ENCODE assay signal across 7 mouse cellular contexts in genomic region chr7:127674977-127675376, GRCm38 (mm10). TPM values are rescaled to one million over a fixed set of nuclear protein-coding genes. Genes with fewer than 3 reads are reported as not detected.
DNase-seq lines count a peak whose midpoint lies in the region; ATAC-seq and TF ChIP-seq lines count a peak whose summit lies in the region.

No protein-coding gene starts in this region.

- no peak for TF ChIP-seq POLR2A in small intestine, adult 2 months (IDR thresholded peaks at IDR 0.05; ENCODE audit: low read depth, low read length)

- WGBS in intestine, embryonic 15.5 days: 3% methylated on average over 5 of the region's 5 CpGs
- under 1% methylated on average over 5 of the region's 5 CpGs for WGBS in midbrain, embryonic 12.5 days
- WGBS in small intestine, adult 2 months: 5% methylated on average over 5 of the region's 5 CpGs

- H3K27ac ChIP-seq in intestine, embryonic 15.5 days: no peak overlapping the region
- H3K27ac ChIP-seq in midbrain, embryonic 12.5 days (replicated peaks): no peak overlapping the region
- no peak overlapping the region for H3K27ac ChIP-seq in small intestine, adult 2 months (ENCODE audit: insufficient read depth, low read depth, low read length)

- intact Hi-C loops in gastrocnemius, postnatal 14 days (cut with DNase I; ENCODE audit: low total_unique reads): loop anchor here (2.0 to 5.0 kb wide), 3 partner anchors 32 to 82 kb away; partner anchors contain the start of gene Fbxl19
- intact Hi-C loops in left cerebral cortex, postnatal 14 days (cut with DNase I): loop anchor here (2.0 to 5.0 kb wide), 3 partner anchors 34 to 82 kb away; partner anchors contain the start of genes Bcl7c and Fbxl19

- peak; percentile 85 to 95 for DNase-seq in adrenal gland, adult (ENCODE audit: inconsistent age in 2 of 2, low spot score in 1 of 2)
- peak; percentile 98 for DNase-seq in embryo, embryonic 10 days (ENCODE audit: low spot score)
- peak; percentile 87 for DNase-seq in gastrocnemius, postnatal 14 days
- DNase-seq in left cerebral cortex, postnatal 14 days (ENCODE audit: low spot score in 2 of 2): peak; percentile 95

- H3K4me3 ChIP-seq in intestine, embryonic 15.5 days (replicated peaks): no peak overlapping the region
- H3K4me3 ChIP-seq in midbrain, embryonic 12.5 days: no peak overlapping the region
- no peak overlapping the region for H3K4me3 ChIP-seq in small intestine, adult 2 months (ENCODE audit: low read depth, low read length)

- TF ChIP-seq CTCF in small intestine, adult 2 months (IDR thresholded peaks at IDR 0.05; ENCODE audit: extremely low read depth, insufficient read length, insufficient replicate concordance, low read depth, low read length): peak; percentile 84; the same call in 1 of the 2 replicates

- H3K4me2 ChIP-seq in intestine, embryonic 15.5 days (replicated peaks): no peak overlapping the region
- no peak overlapping the region for H3K4me2 ChIP-seq in midbrain, embryonic 12.5 days (replicated peaks)

- H3K9me3 ChIP-seq in intestine, embryonic 15.5 days: no peaks in the 10 kb centered on the region
- no peaks in the 10 kb centered on the region for H3K9me3 ChIP-seq in midbrain, embryonic 12.5 days

- H3K36me3 ChIP-seq in intestine, embryonic 15.5 days: no peaks in the 10 kb centered on the region
- no peaks in the 10 kb centered on the region for H3K36me3 ChIP-seq in midbrain, embryonic 12.5 days
- H3K36me3 ChIP-seq in small intestine, adult 2 months (ENCODE audit: control insufficient read depth, insufficient read depth, low read length): no peaks in the 10 kb centered on the region

- peak; percentile 59 for ATAC-seq in intestine, embryonic 15.5 days
- ATAC-seq in midbrain, embryonic 12.5 days (ENCODE audit: low FRiP score, low read depth): peak; percentile 54

- no peaks in the 10 kb centered on the region for H3K27me3 ChIP-seq in intestine, embryonic 15.5 days (replicated peaks)
- H3K27me3 ChIP-seq in midbrain, embryonic 12.5 days: no peaks in the 10 kb centered on the region
- H3K27me3 ChIP-seq in small intestine, adult 2 months (ENCODE audit: control insufficient read depth, insufficient read depth, low read length): no peaks in the 10 kb centered on the region

- H3K4me1 ChIP-seq in intestine, embryonic 15.5 days (replicated peaks): no peaks in the 10 kb centered on the region
- no peaks in the 10 kb centered on the region; the same call in none of the 2 replicates for H3K4me1 ChIP-seq in midbrain, embryonic 12.5 days
- H3K4me1 ChIP-seq in small intestine, adult 2 months (ENCODE audit: control insufficient read depth, insufficient read depth, insufficient read length, low read length): peaks cover 22% of the 10 kb centered on the region

- no peak overlapping the region for H3K9ac ChIP-seq in intestine, embryonic 15.5 days
- H3K9ac ChIP-seq in midbrain, embryonic 12.5 days (replicated peaks): no peak overlapping the region

RNA-seq across cellular contexts. Expression of gene Bcl7c, which starts 33.8 kb away (rescaled TPM):
- 10 to 100 TPM; 44.8 to 65.7 TPM for total RNA-seq in gastrocnemius, postnatal 14 days (2021)
- polyA plus RNA-seq in intestine, embryonic 15.5 days (2015; fragmentation: Nextera tagmentation; extraction: Ambion mirVana): 48.1 and 52.8 TPM in 2 replicates
- total RNA-seq in left cerebral cortex, postnatal 14 days (2021): 10 to 100 TPM; 37.8 to 45.7 TPM
- polyA plus RNA-seq in midbrain, embryonic 12.5 days (2016; fragmentation: Nextera tagmentation; extraction: Ambion mirVana): 79.0 and 79.2 TPM in 2 replicates
- polyA plus RNA-seq in small intestine, adult 2 months (2012; rRNA removed): 11.1 and 24.6 TPM in 2 replicates

RNA-seq across cellular contexts. Expression of gene Ctf1, which starts 37.6 kb away (rescaled TPM):
- 10 to 100 TPM; 12.1 to 14.6 TPM for total RNA-seq in gastrocnemius, postnatal 14 days (2021)
- polyA plus RNA-seq in intestine, embryonic 15.5 days (2015; fragmentation: Nextera tagmentation; extraction: Ambion mirVana): 9.4 and 10.5 TPM in 2 replicates
- total RNA-seq in left cerebral cortex, postnatal 14 days (2021): 1 to 10 TPM; 2.3 to 2.7 TPM
- 5.5 and 5.8 TPM in 2 replicates for polyA plus RNA-seq in midbrain, embryonic 12.5 days (2016; fragmentation: Nextera tagmentation; extraction: Ambion mirVana)
- polyA plus RNA-seq in small intestine, adult 2 months (2012; rRNA removed): 7.1 and 8.3 TPM in 2 replicates

RNA-seq across cellular contexts. Expression of gene Ctf2, which starts 57.0 kb away (rescaled TPM):
- total RNA-seq in gastrocnemius, postnatal 14 days (2021): not detected
- polyA plus RNA-seq in intestine, embryonic 15.5 days (2015; fragmentation: Nextera tagmentation; extraction: Ambion mirVana): 0.13 and 0.29 TPM in 2 replicates
- total RNA-seq in left cerebral cortex, postnatal 14 days (2021): not detected
- 0.13 and 0.21 TPM in 2 replicates for polyA plus RNA-seq in midbrain, embryonic 12.5 days (2016; fragmentation: Nextera tagmentation; extraction: Ambion mirVana)
- polyA plus RNA-seq in small intestine, adult 2 months (2012; rRNA removed): not detected in 2 replicates

RNA-seq across cellular contexts. Expression of gene Zfp629, which starts 59.4 kb away (rescaled TPM):
- 1 to 10 TPM; 6.7 to 8.3 TPM for total RNA-seq in gastrocnemius, postnatal 14 days (2021)
- 8.8 and 9.4 TPM in 2 replicates for polyA plus RNA-seq in intestine, embryonic 15.5 days (2015; fragmentation: Nextera tagmentation; extraction: Ambion mirVana)
- total RNA-seq in left cerebral cortex, postnatal 14 days (2021): 10 to 100 TPM; 24.1 to 25.7 TPM
- polyA plus RNA-seq in midbrain, embryonic 12.5 days (2016; fragmentation: Nextera tagmentation; extraction: Ambion mirVana): 39.9 and 42.8 TPM in 2 replicates
- polyA plus RNA-seq in small intestine, adult 2 months (2012; rRNA removed): 4.4 and 5.5 TPM in 2 replicates
